Mouse (Mus musculus): ENCODE measurements around the gene Auts2. TPM values are rescaled to one million over a fixed set of nuclear protein-coding genes. Genes with fewer than 3 reads are reported as not detected.

Gene Auts2
- polyA plus RNA-seq, 1 experiment from 2014 or later = 47.7 TPM

DNA sequence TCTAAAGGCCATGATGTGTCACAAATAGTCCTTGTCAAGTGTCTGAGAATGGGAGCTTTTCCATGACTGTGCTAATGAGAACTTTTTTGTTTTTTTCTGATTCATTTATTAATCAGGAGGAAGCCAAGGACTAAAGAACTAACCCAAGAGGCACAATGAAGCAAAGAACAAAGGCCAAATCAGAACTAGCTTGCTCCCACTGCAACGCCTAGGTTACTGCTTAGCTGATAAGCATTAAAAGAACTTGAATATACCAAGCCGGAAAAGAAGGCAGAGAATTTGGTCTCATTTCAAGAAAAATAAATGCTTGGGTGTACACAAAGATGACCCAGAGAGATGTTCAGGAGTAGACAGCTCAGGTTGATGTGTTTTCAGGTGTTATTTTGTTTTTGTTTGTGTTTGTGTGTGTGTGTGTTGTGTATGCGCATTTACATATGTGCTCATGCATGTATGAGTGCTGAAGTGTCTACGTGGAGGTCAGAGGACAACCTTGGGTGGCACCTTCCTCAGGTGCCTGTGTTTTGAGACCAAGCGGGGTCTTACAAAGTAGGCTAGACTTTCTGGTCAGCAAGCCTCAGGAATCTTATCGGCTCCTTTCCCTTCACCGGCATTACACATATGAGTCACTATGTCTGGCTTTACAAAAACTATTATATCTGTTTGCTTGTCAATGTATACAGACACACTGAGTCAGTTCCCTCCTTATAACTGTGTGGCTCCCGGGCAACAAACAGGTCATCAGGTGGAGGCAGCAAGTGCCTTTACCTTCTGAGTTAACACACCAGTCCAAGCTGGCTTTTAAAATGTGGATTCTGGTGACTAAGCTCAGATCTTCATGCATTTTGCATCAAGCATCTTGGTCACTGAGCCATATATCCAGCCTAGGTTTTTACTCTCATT, 716.5 kb downstream of the Auts2 start:
- Histone ChIP-seq H3K4me1 (ENCODE audit: control insufficient read depth, insufficient read depth, low read length) (0 out of 2 replicates have a peak, but pooled peaks cover 4% of the 10 kb centered on the region), H3K36me3 (ENCODE audit: control insufficient read depth, insufficient read depth, low read length) (no peaks in the 10 kb centered on the region), H3K27ac (ENCODE audit: low read length) (no peak overlapping the region), H3K9me3 (ENCODE audit: control insufficient read depth, low read depth, low read length) (no peaks in the 10 kb centered on the region), H3K9ac (replicated peaks; ENCODE audit: low read depth, low read length) (no peak overlapping the region), H3K27me3 (ENCODE audit: control insufficient read depth, insufficient read depth, low read length) (no peaks in the 10 kb centered on the region), H3K4me2 (replicated peaks; ENCODE audit: low read depth, low read length) (no peak overlapping the region), H3K4me3 (ENCODE audit: low read depth, low read length) (no peak overlapping the region)
- 87% methylated on average over 8 of the region's 8 CpGs for WGBS
- ATAC-seq (ENCODE audit: insufficient number of reproducible peaks, insufficient read depth, low FRiP score, low read depth) = no peak

DNA sequence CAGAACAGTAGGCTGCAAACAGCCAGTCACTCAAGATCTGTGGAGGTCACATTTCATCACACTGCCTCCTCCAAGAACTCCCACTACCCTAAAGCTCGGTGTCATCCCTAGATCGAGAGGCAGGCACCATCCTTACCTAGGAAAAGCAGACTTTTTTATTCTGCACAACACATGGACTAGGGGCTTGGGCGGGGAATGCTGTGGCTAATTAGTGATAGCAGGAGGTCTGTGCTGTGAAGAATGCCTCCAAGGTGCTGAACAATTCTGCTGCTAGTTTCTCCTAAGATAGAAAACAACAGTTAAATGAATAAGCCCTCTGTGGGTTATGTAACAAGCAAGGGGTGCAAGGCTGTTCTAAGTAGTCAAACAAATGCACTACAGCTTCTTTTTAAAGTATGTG, 717.7 kb downstream of the Auts2 start:
- Histone ChIP-seq H3K27me3 (ENCODE audit: control insufficient read depth, insufficient read depth, low read length) (no peaks in the 10 kb centered on the region), H3K9ac (replicated peaks; ENCODE audit: low read depth, low read length) (no peak overlapping the region), H3K9me3 (ENCODE audit: control insufficient read depth, low read depth, low read length) (no peaks in the 10 kb centered on the region), H3K27ac (ENCODE audit: low read length) (no peak overlapping the region), H3K4me1 (ENCODE audit: control insufficient read depth, insufficient read depth, low read length) (0 out of 2 replicates have a peak, but pooled peaks cover 4% of the 10 kb centered on the region), H3K4me3 (ENCODE audit: low read depth, low read length) (no peak overlapping the region), H3K4me2 (replicated peaks; ENCODE audit: low read depth, low read length) (no peak overlapping the region), H3K36me3 (ENCODE audit: control insufficient read depth, insufficient read depth, low read length) (no peaks in the 10 kb centered on the region)
- WGBS = 67% methylated on average over 3 of the region's 3 CpGs
- ATAC-seq (ENCODE audit: insufficient number of reproducible peaks, insufficient read depth, low FRiP score, low read depth) = no peak

DNA sequence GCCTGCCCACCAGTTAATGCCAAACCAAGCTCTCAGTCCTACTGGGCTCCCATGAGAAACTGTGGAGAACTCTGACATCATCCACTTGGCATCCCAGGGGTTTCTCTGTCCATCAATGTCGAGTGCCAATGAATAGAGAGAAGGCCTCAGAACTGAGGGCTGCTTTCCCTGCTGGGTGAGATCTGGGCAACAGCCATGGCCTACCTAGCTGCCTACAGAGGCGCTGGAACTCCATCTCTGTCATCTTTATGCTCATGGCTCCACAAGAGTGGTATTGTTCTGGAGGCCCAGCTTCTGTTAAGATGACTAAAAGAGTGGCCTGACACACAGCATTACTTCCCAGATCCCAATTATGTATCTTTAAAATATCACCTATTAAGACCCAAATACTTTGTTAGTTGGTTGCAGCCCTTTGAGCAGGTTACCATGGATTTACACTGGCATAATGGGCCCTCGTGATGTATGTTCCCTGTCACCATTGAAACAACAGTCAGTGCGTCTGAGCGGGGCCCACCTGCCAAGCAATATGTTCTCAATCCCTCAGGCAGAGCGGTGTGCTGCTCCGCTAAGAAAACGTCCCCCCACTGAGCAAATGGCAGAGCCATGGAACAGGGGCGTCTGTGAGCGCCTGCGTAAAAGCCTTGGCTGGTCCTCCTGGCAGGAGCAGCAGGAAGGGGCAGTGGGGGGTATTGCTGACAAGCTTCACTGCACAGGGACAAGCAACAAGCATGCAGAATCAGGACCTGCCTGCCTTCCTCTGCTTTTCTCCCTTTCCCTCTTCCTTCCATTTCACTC, 718.8 kb downstream of the Auts2 start:
- H3K27ac ChIP-seq (ENCODE audit: low read length) = no peak overlapping the region
- no peaks in the 10 kb centered on the region for H3K27me3 ChIP-seq (ENCODE audit: control insufficient read depth, insufficient read depth, low read length)
- no peak overlapping the region for H3K9ac ChIP-seq (replicated peaks; ENCODE audit: low read depth, low read length)
- no peaks in the 10 kb centered on the region for H3K9me3 ChIP-seq (ENCODE audit: control insufficient read depth, low read depth, low read length)
- no peak for ATAC-seq (ENCODE audit: insufficient number of reproducible peaks, insufficient read depth, low FRiP score, low read depth)
- no peaks in the 10 kb centered on the region for H3K36me3 ChIP-seq (ENCODE audit: control insufficient read depth, insufficient read depth, low read length)
- H3K4me1 ChIP-seq (ENCODE audit: control insufficient read depth, insufficient read depth, low read length) = no peaks in the 10 kb centered on the region
- 47% methylated on average over 11 of the region's 11 CpGs for WGBS
- no peak overlapping the region for H3K4me2 ChIP-seq (replicated peaks; ENCODE audit: low read depth, low read length)
- H3K4me3 ChIP-seq (ENCODE audit: low read depth, low read length) = no peak overlapping the region

DNA sequence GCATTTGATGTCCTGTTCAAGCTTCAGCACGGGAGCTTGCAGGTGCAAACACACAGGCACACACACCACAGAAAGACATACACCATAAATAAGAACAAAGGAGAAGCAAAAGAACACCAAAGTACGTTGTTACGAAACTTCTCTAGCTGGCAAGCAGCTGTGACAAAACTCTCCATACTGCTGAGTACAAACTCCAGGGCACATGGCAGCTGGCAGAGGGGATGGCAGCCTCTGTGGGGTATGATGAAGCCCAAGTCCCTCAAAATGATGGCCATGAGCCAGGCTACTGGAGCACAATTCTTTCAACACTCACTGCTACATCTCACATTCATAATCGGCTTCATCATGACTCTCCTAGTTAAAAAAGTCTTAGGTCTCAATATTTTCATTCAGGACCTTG, 721.7 kb downstream of the Auts2 start:
- ATAC-seq (ENCODE audit: insufficient number of reproducible peaks, insufficient read depth, low FRiP score, low read depth) = no peak
- Histone ChIP-seq H3K4me3 (ENCODE audit: low read depth, low read length) (no peak overlapping the region), H3K4me2 (replicated peaks; ENCODE audit: low read depth, low read length) (no peak overlapping the region), H3K4me1 (ENCODE audit: control insufficient read depth, insufficient read depth, low read length) (no peaks in the 10 kb centered on the region), H3K9me3 (ENCODE audit: control insufficient read depth, low read depth, low read length) (no peaks in the 10 kb centered on the region), H3K27ac (ENCODE audit: low read length) (no peak overlapping the region), H3K9ac (replicated peaks; ENCODE audit: low read depth, low read length) (no peak overlapping the region), H3K27me3 (ENCODE audit: control insufficient read depth, insufficient read depth, low read length) (no peaks in the 10 kb centered on the region), H3K36me3 (ENCODE audit: control insufficient read depth, insufficient read depth, low read length) (no peaks in the 10 kb centered on the region)
- 84% methylated on average over 4 of the region's 4 CpGs for WGBS

DNA sequence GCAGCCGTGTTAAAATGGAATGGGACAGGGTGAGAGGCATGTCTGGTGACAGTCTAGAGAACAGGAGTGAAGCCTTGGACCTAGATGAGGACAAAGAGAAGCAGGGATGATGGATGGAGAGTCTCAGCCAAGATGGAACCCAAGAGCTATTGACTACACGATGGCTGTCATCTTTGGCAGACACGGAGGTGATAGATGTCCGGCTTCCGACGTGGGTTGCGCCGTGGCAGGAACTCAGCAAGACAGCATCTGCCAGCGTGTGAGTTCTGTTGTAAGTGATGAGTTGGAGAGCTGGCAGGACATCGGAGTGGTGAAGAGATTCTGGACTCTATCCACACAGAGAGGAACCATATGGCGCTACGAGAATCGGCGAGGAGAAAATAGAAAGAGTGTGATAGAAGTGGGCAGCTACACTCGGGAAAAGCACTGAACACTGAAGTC, 723.9 kb downstream of the Auts2 start:
- WGBS = 85% methylated on average over 15 of the region's 15 CpGs
- ATAC-seq (ENCODE audit: insufficient number of reproducible peaks, insufficient read depth, low FRiP score, low read depth) = no peak

DNA sequence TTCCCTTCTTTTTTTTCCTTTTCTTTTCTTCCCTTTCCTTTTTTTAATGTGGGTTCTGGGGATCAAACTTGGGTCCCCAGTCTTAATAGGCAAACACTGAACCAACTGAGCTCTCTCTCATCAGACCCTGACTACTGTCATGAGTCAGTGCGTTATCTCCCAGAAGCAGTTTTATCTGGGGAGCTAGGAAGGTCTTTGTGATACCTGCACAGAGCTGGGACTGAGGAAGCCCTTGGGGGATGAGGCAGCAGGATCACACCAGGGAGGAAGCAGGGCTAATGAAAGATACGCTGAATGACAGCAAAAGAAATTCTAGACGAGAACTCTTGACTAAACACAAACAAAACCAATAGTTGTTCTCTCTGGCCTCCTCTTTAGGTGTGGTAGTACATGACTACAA, 727.6 kb downstream of the Auts2 start:
- H3K27me3 ChIP-seq (ENCODE audit: control insufficient read depth, insufficient read depth, low read length) = no peaks in the 10 kb centered on the region
- no peak overlapping the region for H3K9ac ChIP-seq (replicated peaks; ENCODE audit: low read depth, low read length)
- H3K36me3 ChIP-seq (ENCODE audit: control insufficient read depth, insufficient read depth, low read length) = no peaks in the 10 kb centered on the region
- no peak overlapping the region for H3K27ac ChIP-seq (ENCODE audit: low read length)
- WGBS = 69% methylated on average over 3 of the region's 3 CpGs
- peaks cover 8% of the 10 kb centered on the region; the same call in 1 of the 2 replicates for H3K4me1 ChIP-seq (ENCODE audit: control insufficient read depth, insufficient read depth, low read length)
- no peaks in the 10 kb centered on the region for H3K9me3 ChIP-seq (ENCODE audit: control insufficient read depth, low read depth, low read length)
- ATAC-seq (ENCODE audit: insufficient number of reproducible peaks, insufficient read depth, low FRiP score, low read depth) = no peak
- H3K4me3 ChIP-seq (ENCODE audit: low read depth, low read length) = no peak overlapping the region
- H3K4me2 ChIP-seq (replicated peaks; ENCODE audit: low read depth, low read length) = no peak overlapping the region

More for the DNA sequence above, 723.9 kb downstream of the Auts2 start:
- H3K4me3 ChIP-seq (ENCODE audit: low read depth, low read length) = no peak overlapping the region
- no peaks in the 10 kb centered on the region for H3K36me3 ChIP-seq (ENCODE audit: control insufficient read depth, insufficient read depth, low read length)
- no peaks in the 10 kb centered on the region for H3K9me3 ChIP-seq (ENCODE audit: control insufficient read depth, low read depth, low read length)
- no peaks in the 10 kb centered on the region for H3K4me1 ChIP-seq (ENCODE audit: control insufficient read depth, insufficient read depth, low read length)
- no peak overlapping the region for H3K27ac ChIP-seq (ENCODE audit: low read length)
- H3K27me3 ChIP-seq (ENCODE audit: control insufficient read depth, insufficient read depth, low read length) = no peaks in the 10 kb centered on the region
- no peak overlapping the region for H3K9ac ChIP-seq (replicated peaks; ENCODE audit: low read depth, low read length)
- H3K4me2 ChIP-seq (replicated peaks; ENCODE audit: low read depth, low read length) = no peak overlapping the region

DNA sequence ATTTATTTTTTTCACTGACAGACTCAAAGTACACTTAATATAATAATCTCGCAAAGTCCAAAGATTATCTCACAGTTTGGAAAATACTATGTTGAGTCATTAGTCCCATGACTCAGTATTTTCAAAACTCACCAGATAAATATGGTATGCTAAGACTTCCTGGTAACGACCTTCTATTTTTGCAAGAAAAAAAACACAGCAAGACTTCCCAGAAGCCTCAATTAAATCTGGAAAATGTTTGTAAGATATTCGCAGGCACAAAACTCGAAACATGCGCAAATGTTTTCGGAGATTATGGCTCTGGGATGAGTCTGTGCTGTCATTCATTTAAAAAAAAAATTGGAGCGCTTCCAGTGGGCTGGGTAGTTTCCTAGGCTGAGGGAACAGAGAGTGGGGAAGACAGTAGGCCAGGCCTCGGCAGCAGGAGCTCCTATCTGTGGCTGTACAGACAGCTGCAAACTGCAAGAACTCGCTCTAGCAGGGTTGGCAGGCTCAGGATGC, 728.6 kb downstream of the Auts2 start:
- H3K4me3 ChIP-seq (ENCODE audit: low read depth, low read length) = no peak overlapping the region
- no peak overlapping the region for H3K4me2 ChIP-seq (replicated peaks; ENCODE audit: low read depth, low read length)
- H3K36me3 ChIP-seq (ENCODE audit: control insufficient read depth, insufficient read depth, low read length) = no peaks in the 10 kb centered on the region
- 55% methylated on average over 9 of the region's 9 CpGs for WGBS
- no peak overlapping the region; the same call in 1 of the 2 replicates for H3K27ac ChIP-seq (ENCODE audit: low read length)
- no peaks in the 10 kb centered on the region for H3K9me3 ChIP-seq (ENCODE audit: control insufficient read depth, low read depth, low read length)
- H3K4me1 ChIP-seq (ENCODE audit: control insufficient read depth, insufficient read depth, low read length) = peaks cover 8% of the 10 kb centered on the region; the same call in 1 of the 2 replicates
- H3K27me3 ChIP-seq (ENCODE audit: control insufficient read depth, insufficient read depth, low read length) = no peaks in the 10 kb centered on the region
- ATAC-seq (ENCODE audit: insufficient number of reproducible peaks, insufficient read depth, low FRiP score, low read depth) = no peak
- H3K9ac ChIP-seq (replicated peaks; ENCODE audit: low read depth, low read length) = no peak overlapping the region

GRCm38 (mm10) chr5:131813952-131814502, 729.1 kb downstream of the Auts2 start:
- no peaks in the 10 kb centered on the region for H3K27me3 ChIP-seq (ENCODE audit: control insufficient read depth, insufficient read depth, low read length)
- no peaks in the 10 kb centered on the region for H3K9me3 ChIP-seq (ENCODE audit: control insufficient read depth, low read depth, low read length)
- no peak overlapping the region for H3K27ac ChIP-seq (ENCODE audit: low read length)
- WGBS = 62% methylated on average over 10 of the region's 10 CpGs
- H3K36me3 ChIP-seq (ENCODE audit: control insufficient read depth, insufficient read depth, low read length) = no peaks in the 10 kb centered on the region
- H3K4me1 ChIP-seq (ENCODE audit: control insufficient read depth, insufficient read depth, low read length) = peaks cover 8% of the 10 kb centered on the region; the same call in 1 of the 2 replicates
- no peak overlapping the region for H3K4me2 ChIP-seq (replicated peaks; ENCODE audit: low read depth, low read length)
- no peak overlapping the region for H3K9ac ChIP-seq (replicated peaks; ENCODE audit: low read depth, low read length)
- no peak overlapping the region for H3K4me3 ChIP-seq (ENCODE audit: low read depth, low read length)
- ATAC-seq (ENCODE audit: insufficient number of reproducible peaks, insufficient read depth, low FRiP score, low read depth) = peak; percentile 42; the same call in 1 of the 2 replicates

Measured in stomach, embryonic 14.5 days (tissue).